Mouse (Mus musculus) small intestine, adult 2 months (tissue): ENCODE data around the gene 5330417C22Rik. TPM values are rescaled to one million over a fixed set of nuclear protein-coding genes. Genes with fewer than 3 reads are reported as not detected.

Experiments used
- H3K27ac ChIP-seq: fragments of 200-500 bp; 2 replicates; pipeline ENCODE4 v1.5.1; 2012; ENCODE audit warnings: low read depth, low read length, control low read depth, inconsistent platforms; ENCODE audit not compliant: insufficient read depth
- H3K27me3 ChIP-seq: fragments of 200-500 bp; 2 replicates; pipeline ENCODE4 v1.6.1; 2012; ENCODE audit warnings: mild to moderate bottlenecking, moderate library complexity, low read length, inconsistent platforms; ENCODE audit not compliant: control insufficient read depth, insufficient read depth
- H3K36me3 ChIP-seq: fragments of 200-500 bp; 2 replicates; pipeline ENCODE4 v1.6.1; 2012; ENCODE audit warnings: mild to moderate bottlenecking, low read length, control low read depth, inconsistent platforms; ENCODE audit not compliant: control insufficient read depth, insufficient read depth
- H3K4me1 ChIP-seq: fragments of 200-500 bp; 2 replicates; pipeline ENCODE4 v1.6.1; 2012; ENCODE audit warnings: low read length, inconsistent platforms, mixed read lengths; ENCODE audit not compliant: control insufficient read depth, insufficient read depth, insufficient read length
- H3K4me3 ChIP-seq: fragments of 200-500 bp; 2 replicates; pipeline ENCODE4 v1.5.1; 2012; ENCODE audit warnings: low read depth, mild to moderate bottlenecking, control low read depth, inconsistent platforms, low read length, moderate library complexity
- CTCF ChIP-seq: fragments of 200-500 bp; IDR thresholded peaks from 2 replicates; pipeline ENCODE4 v1.5.1; 2012; ENCODE audit warnings: low read depth, mild to moderate bottlenecking, control low read depth, inconsistent platforms, low read length, moderate library complexity, mixed read lengths; ENCODE audit not compliant: insufficient replicate concordance, insufficient read length; ENCODE audit errors: extremely low read depth
- POLR2A ChIP-seq: fragments of 200-500 bp; IDR thresholded peaks from 2 replicates; pipeline ENCODE4 v1.6.1; 2012; ENCODE audit warnings: low read depth, mild to moderate bottlenecking, control low read depth, inconsistent platforms, low read length, moderate library complexity
- WGBS: fragments of 180-500 bp; shearing (Covaris S2); methylation state at CpG from one replicate; pipeline ENCODE4 v1.1.7; 2018; 5-methylcytosine and 5-hydroxymethylcytosine counted together
- polyA plus RNA-seq: library from polyadenylated mRNA; depleted of rRNA; stranded (reverse); fragments of >200 nt; gene quantifications from 2 replicates; pipeline ENCODE4 v1.2.3, GENCODE M21; 2012

The 5330417C22Rik gene
- polyA plus RNA-seq, 1 experiment: 19.4 TPM

DNA sequence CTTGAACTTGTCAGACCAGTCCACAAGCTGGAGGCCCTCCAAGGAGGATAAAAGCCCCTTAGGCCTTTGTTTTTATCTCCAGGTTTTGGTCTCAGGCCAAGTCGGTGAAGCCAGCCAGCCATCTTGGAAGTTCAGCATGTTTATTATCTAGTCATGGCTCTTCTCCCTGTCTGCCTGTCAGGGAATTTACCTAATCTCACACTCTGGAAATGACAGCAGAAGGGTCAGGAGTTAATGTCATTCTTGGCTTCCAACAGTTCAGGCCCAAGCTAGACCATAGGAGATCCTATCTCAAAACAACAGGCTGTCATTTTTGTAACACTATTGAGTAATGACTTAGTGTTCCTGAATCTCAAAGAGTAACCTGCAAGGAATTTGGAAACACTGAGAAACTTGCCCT lies 82.2 kb downstream of the 5330417C22Rik start:
- WGBS: 65% methylated on average over 1 of the region's 1 CpGs
- TF ChIP-seq POLR2A: no peak
- no peak for TF ChIP-seq CTCF
- H3K27me3 ChIP-seq: no peaks in the 10 kb centered on the region
- H3K27ac ChIP-seq: no peak overlapping the region
- H3K4me1 ChIP-seq: peaks cover 5% of the 10 kb centered on the region
- no peaks in the 10 kb centered on the region for H3K36me3 ChIP-seq
- H3K4me3 ChIP-seq: no peak overlapping the region

- H3K4me3 ChIP-seq: no peak overlapping the region
- no peaks in the 10 kb centered on the region for H3K4me1 ChIP-seq
- no peak for TF ChIP-seq POLR2A
- no peak for TF ChIP-seq CTCF
- no peak overlapping the region for H3K27ac ChIP-seq
- H3K36me3 ChIP-seq: no peaks in the 10 kb centered on the region
- H3K27me3 ChIP-seq: no peaks in the 10 kb centered on the region
- WGBS: 88% methylated on average over 2 of the region's 2 CpGs
Measured at GRCm38 (mm10) chr3:108451969-108452368, 84.4 kb downstream of the 5330417C22Rik start.

DNA sequence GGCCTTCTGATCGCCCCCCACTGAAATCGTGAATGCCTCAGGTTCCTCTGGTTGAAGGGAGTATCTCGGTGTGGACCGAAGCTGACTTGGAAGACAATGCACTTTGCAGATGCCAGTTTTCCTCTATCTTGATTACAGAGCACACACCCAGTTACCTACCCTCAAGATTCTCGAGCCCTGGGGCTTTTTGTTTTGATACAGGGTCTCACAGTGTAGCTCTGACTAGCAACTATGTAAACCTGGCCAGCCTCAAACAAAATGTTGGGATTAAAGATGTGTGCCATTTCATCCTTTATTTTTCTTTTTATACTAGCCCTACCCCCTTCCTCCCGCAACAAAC lies 91.0 kb downstream of the 5330417C22Rik start:
- Histone ChIP-seq H3K4me1 (no peaks in the 10 kb centered on the region; the same call in 1 of the 2 replicates), H3K36me3 (no peaks in the 10 kb centered on the region; the same call in 1 of the 2 replicates), H3K27me3 (no peaks in the 10 kb centered on the region), H3K4me3 (peak overlapping the region; percentile 73), H3K27ac (peak overlapping the region; percentile 27; the same call in 1 of the 2 replicates)
- 15% methylated on average over 6 of the region's 6 CpGs for WGBS
- TF ChIP-seq CTCF: no peak
- no peak for TF ChIP-seq POLR2A

GRCm38 (mm10) chr3:108444698-108445365 lies 91.5 kb downstream of the 5330417C22Rik start, which contains the start of gene Sars:
Sars (minus strand) TSS chr3:108445209.
- under 1% methylated on average over 41 of the region's 41 CpGs for WGBS
- H3K27me3 ChIP-seq: no peaks in the 10 kb centered on the region
- TF ChIP-seq CTCF (no peak), POLR2A (peak; percentile 41; the same call in 1 of the 2 replicates)

DNA sequence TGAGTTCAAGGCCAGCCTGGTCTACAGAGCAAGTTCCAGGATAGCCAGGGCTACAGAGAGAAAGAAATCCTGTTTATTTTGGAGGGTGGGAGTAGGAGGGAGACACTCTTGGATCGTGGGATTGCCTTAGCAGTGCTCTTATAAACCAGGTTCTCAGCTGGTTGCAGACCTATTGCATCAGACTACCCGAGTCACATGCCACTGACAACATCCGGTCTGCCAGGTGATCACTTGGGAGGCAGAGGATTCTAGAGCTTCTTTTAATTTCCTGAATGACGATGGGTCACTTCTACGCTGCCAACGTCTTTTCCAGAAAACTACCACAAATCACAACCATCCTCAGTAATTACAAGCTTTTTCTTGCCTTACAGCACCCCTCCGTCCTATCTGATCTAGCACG lies 92.3 kb downstream of the 5330417C22Rik start:
- no peaks in the 10 kb centered on the region for H3K27me3 ChIP-seq
- H3K27ac ChIP-seq: peak overlapping the region; percentile 78
- peak overlapping the region; percentile 73 for H3K4me3 ChIP-seq
- H3K4me1 ChIP-seq: no peaks in the 10 kb centered on the region; the same call in 1 of the 2 replicates
- H3K36me3 ChIP-seq: no peaks in the 10 kb centered on the region; the same call in 1 of the 2 replicates
- 1% methylated on average over 8 of the region's 8 CpGs for WGBS
- no peak for TF ChIP-seq POLR2A
- no peak for TF ChIP-seq CTCF

More at GRCm38 (mm10) chr3:108444698-108445365, 91.5 kb downstream of the 5330417C22Rik start, which contains the start of gene Sars:
- peak within 1 kb of the TSS; percentile 73 for H3K4me3 ChIP-seq
- H3K36me3 ChIP-seq: no peaks in the 10 kb centered on the region; the same call in 1 of the 2 replicates
- H3K27ac ChIP-seq: peak within 1 kb of the TSS; percentile 78
- H3K4me1 ChIP-seq: no peaks in the 10 kb centered on the region; the same call in 1 of the 2 replicates

GRCm38 (mm10) chr3:108436380-108436714 lies 100.0 kb downstream of the 5330417C22Rik start:
- Histone ChIP-seq H3K4me1 (no peaks in the 10 kb centered on the region), H3K4me3 (no peak overlapping the region), H3K27me3 (no peaks in the 10 kb centered on the region), H3K36me3 (peaks cover 52% of the 10 kb centered on the region), H3K27ac (no peak overlapping the region)
- WGBS: 87% methylated on average over 7 of the region's 7 CpGs
- TF ChIP-seq POLR2A (no peak), CTCF (no peak)

DNA sequence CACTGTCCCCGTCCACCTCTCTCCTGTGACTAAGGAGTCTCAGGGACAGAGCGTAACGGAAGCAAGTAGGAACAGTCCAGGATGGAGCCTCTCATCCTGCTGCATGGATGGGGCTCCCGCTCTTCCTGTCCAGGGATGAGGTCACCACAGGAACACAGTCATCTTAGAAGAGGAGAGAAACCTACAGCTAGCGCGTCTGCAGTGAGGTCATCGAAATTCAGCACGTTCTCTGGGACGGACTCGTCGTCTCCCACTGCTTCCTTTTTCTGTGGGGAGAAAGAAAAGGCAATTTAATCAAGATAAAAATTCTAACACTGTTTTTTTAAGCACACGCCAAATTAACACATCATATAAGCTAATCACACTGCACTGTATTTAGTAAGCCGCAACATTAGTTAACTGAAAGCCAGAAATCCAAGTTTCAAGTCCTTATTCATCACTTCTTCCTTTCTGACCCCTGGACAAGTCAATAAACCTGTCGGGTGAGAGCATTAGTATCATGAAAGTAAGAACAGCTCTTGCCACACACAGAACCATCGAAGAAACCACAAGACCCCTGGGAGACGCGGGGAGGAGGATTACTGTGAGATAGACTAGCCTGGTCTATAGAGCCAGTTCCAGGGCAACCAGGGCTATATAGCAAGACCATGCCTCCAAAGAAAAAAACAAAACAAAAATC lies 100.5 kb downstream of the 5330417C22Rik start:
- whole genome bisulfite sequencing: 86% methylated on average over 17 of the region's 17 CpGs
- H3K4me3 ChIP-seq: no peak overlapping the region
- H3K27ac ChIP-seq: no peak overlapping the region
- TF ChIP-seq CTCF (no peak), POLR2A (no peak)
- H3K27me3 ChIP-seq: no peaks in the 10 kb centered on the region
- no peaks in the 10 kb centered on the region for H3K4me1 ChIP-seq
- H3K36me3 ChIP-seq: peaks cover 57% of the 10 kb centered on the region
